Mouse (Mus musculus): Measurements from ENCODE around the gene Vmn1r151. TPM values are rescaled to one million over a fixed set of nuclear protein-coding genes. Genes with fewer than 3 reads are reported as not detected.
"Not testable (repeated sequence)": the region's sequence is repeated elsewhere in the genome, so short reads cannot be mapped to it uniquely, and the experiment has no call there.

Vmn1r151 gene
- total RNA-seq (2021), result not detected
- long read RNA-seq, experiment 1, result 0 reads
- long read RNA-seq, experiment 2, result 0 reads

GRCm38 (mm10) chr7:22499578-22499977 lies at the start of gene Vmn1r151:
TSS of gene Vmn1r151 (minus strand) at chr7:22499678.
- DNase-seq (ENCODE audit: low spot score in 2 of 2), result not testable (repeated sequence)

- not testable (repeated sequence) for DNase-seq (ENCODE audit: low spot score in 2 of 2)
These were observed 35.3 kb upstream of the Vmn1r151 start, which contains the start of gene Gm8677 for GRCm38 (mm10) chr7:22534787-22535186. TSS of gene Gm8677 (minus strand) at chr7:22534887.

- not testable (repeated sequence) for DNase-seq (ENCODE audit: low spot score in 2 of 2)
These were observed 23.2 kb upstream of the Vmn1r151 start, which contains the start of gene Vmn1r152 for GRCm38 (mm10) chr7:22522667-22523066. TSS of gene Vmn1r152 (plus strand) at chr7:22522967.

GRCm38 (mm10) chr7:22463975-22464374 lies 35.5 kb downstream of the Vmn1r151 start, which contains the start of gene Gm10665:
TSS of gene Gm10665 (minus strand) at chr7:22464075.
- not testable (repeated sequence) for DNase-seq (ENCODE audit: low spot score in 2 of 2)

Other genes with a start within 250 kb of the Vmn1r151 start
- gene Gm4187, start 170.0 kb downstream of the Vmn1r151 start, total RNA-seq (2021), result not detected
- gene Gm8660, start 128.6 kb downstream of the Vmn1r151 start, total RNA-seq (2021), result not detected
- not detected for gene Vmn1r148, start 86.1 kb downstream of the Vmn1r151 start, total RNA-seq (2021)
- gene Vmn1r149, start 61.4 kb downstream of the Vmn1r151 start, total RNA-seq (2021), result not detected
- gene Gm10665, start 35.6 kb downstream of the Vmn1r151 start, total RNA-seq (2021), result not detected
- not detected for gene Vmn1r152, start 23.3 kb upstream of the Vmn1r151 start, total RNA-seq (2021)
- gene Gm8677, start 35.2 kb upstream of the Vmn1r151 start, total RNA-seq (2021), result not detected
- not detected for gene Gm4201, start 65.7 kb upstream of the Vmn1r151 start, total RNA-seq (2021)
- not detected for gene Gm4565, start 88.4 kb upstream of the Vmn1r151 start, total RNA-seq (2021)
- gene Vmn1r155, start 158.3 kb upstream of the Vmn1r151 start, total RNA-seq (2021), result not detected
- gene Gm8693, start 192.6 kb upstream of the Vmn1r151 start, total RNA-seq (2021), result not detected
- not detected for gene Gm4567, start 220.0 kb upstream of the Vmn1r151 start, total RNA-seq (2021)